Mouse (Mus musculus) neural tube, embryonic 11.5 days (tissue): ENCODE measurements around the gene Prps1l3. TPM values are rescaled to one million over a fixed set of nuclear protein-coding genes. Genes with fewer than 3 reads are reported as not detected.

Experiments
- ATAC-seq: fragments of 200-750 bp; cut with Nextera tagmentation; 2 replicates; pipeline ENCODE4 v1.8.0; 2017; ENCODE audit warnings: moderate number of reproducible peaks, mild to moderate bottlenecking, moderate TSS enrichment, moderate library complexity; ENCODE audit not compliant: insufficient read depth, low FRiP score, low TSS enrichment
- DNase-seq: peaks from one replicate; pipeline ENCODE4 v3.0.0-alpha.2; 2015; ENCODE audit warnings: low spot score
- H3K27ac ChIP-seq: fragments of 300-500 bp; sonication (generic); 2 replicates; pipeline ENCODE4 v1.5.1; 2014; ENCODE audit warnings: low read depth, mild to moderate bottlenecking, low read length
- H3K27me3 ChIP-seq: fragments of 300-500 bp; sonication (generic); 2 replicates; pipeline ENCODE4 v1.6.1; 2014; ENCODE audit warnings: mild to moderate bottlenecking, low read length, mixed read lengths; ENCODE audit not compliant: control insufficient read depth, insufficient read depth
- H3K36me3 ChIP-seq: fragments of 300-500 bp; sonication (generic); 2 replicates; pipeline ENCODE4 v1.6.1; 2014; ENCODE audit warnings: mild to moderate bottlenecking, low read length, moderate library complexity, mixed read lengths; ENCODE audit not compliant: control insufficient read depth, insufficient read depth
- H3K4me1 ChIP-seq: fragments of 300-500 bp; sonication (generic); 2 replicates; pipeline ENCODE4 v1.6.1; 2014; ENCODE audit warnings: low read length, mixed read lengths; ENCODE audit not compliant: control insufficient read depth, insufficient read depth
- H3K4me2 ChIP-seq: fragments of 300-500 bp; sonication (generic); 2 replicates; pipeline ENCODE4 v1.6.1; 2014; ENCODE audit warnings: low read depth, mild to moderate bottlenecking, moderate library complexity
- H3K4me3 ChIP-seq: fragments of 300-500 bp; sonication (generic); 2 replicates; pipeline ENCODE4 v1.5.1; 2014; ENCODE audit warnings: low read depth, low read length
- H3K9ac ChIP-seq: fragments of 300-500 bp; sonication (generic); 2 replicates; pipeline ENCODE4 v1.6.1; 2014; ENCODE audit warnings: mild to moderate bottlenecking, low read length
- H3K9me3 ChIP-seq: fragments of 300-500 bp; sonication (generic); 2 replicates; pipeline ENCODE4 v1.6.1; 2016; ENCODE audit warnings: low read length; ENCODE audit not compliant: control insufficient read depth
- WGBS: fragments of 180-500 bp; shearing (Covaris S2); extraction: QIAGEN DNeasy Blood & Tissue Kit; methylation state at CpG from one replicate; pipeline ENCODE4 v1.1.7; 2014; 5-methylcytosine and 5-hydroxymethylcytosine counted together
- polyA plus RNA-seq: library from polyadenylated mRNA; unstranded; fragments of >200 nt; fragmentation: Nextera tagmentation; extraction: Ambion mirVana; gene quantifications from 2 replicates; pipeline ENCODE4 v1.2.1, GENCODE M21; 2014

The Prps1l3 gene
- 64.1 and 67.1 TPM in 2 replicates for polyA plus RNA-seq

DNA sequence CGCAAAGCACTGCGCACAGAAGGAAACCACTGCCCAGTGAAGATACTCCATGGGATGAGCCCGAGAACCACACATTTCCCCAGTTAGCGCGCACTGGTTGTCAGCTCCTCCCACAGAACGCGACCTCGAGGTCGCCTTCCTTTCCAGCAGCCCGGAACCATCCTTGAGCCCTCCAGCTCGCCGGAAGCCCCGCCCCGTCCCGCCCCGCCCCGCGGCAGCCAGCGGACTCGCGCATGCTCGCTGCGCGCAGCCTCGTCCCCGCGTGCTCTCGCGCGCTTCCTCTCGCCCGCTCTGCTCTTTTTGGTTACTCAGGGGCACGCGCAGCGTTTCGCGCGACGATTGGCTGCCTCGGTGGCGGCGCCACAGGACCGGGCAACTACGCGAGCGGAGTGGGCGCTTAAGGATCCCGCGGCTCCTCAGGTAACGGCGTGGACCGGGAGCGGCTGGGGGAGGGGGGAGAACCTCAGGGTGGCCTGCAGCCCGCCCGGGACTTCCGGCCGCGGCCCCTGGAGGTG, at the start of gene Prps1l3, which contains the start of gene Mipol1:
Gene Prps1l3, plus strand, starts transcription at position 221 of the 515 bp plus-strand sequence.
Gene Mipol1, plus strand, starts transcription at position 236 of the 515 bp plus-strand sequence.
- WGBS: 1% methylated on average over 50 of the region's 58 CpGs
- Histone ChIP-seq H3K4me2 (peak within 1 kb of the TSS; percentile 63), H3K4me1 (peaks cover 5% of the 10 kb centered on the region; the same call in 1 of the 2 replicates), H3K27me3 (no peaks in the 10 kb centered on the region), H3K9ac (peak within 1 kb of the TSS; percentile 91), H3K9me3 (no peaks in the 10 kb centered on the region), H3K27ac (peak within 1 kb of the TSS; percentile 76), H3K4me3 (peak within 1 kb of the TSS; percentile 76), H3K36me3 (no peaks in the 10 kb centered on the region)
- ATAC-seq (peak; percentile 95), DNase-seq (peak; percentile 97)

DNA sequence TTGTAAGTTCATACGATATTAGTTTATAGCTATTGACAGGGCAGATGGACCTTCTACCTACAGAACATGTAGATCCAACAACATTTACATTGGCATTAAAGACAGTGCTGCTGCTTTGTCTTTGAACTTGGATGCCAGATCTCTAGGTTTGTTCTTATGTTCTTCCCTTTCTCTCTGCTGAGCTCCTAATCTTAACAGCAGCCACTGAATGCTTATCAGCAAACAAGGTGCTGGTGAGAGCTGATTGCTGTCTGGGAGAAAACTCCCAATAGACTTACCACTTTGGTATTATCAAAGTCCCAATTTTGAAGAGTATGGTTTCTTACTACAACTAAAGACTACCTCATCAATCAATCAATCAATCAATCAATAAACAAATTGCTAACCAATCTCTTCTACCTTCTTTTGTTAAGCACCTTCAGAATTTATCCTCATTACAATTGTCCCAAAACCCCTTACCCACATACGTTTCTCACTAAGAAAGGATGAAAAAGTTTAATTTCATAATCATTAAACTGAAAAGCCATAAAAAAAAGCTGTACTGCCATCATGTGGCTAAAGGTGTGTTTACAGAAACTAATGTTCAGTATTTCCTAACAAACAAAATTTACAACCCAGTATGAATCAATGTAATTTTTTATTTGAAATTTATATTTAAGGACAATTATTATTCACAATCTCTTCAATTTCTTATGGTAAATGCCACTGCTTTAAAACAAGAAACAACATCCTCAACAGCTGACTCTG, 45.6 kb upstream of the Prps1l3 start:
- no peaks in the 10 kb centered on the region for H3K9me3 ChIP-seq
- DNase-seq: no peak
- no peak overlapping the region for H3K27ac ChIP-seq
- no peaks in the 10 kb centered on the region for H3K27me3 ChIP-seq
- H3K9ac ChIP-seq: no peak overlapping the region
- H3K4me2 ChIP-seq: no peak overlapping the region
- WGBS: 68% methylated on average over 2 of the region's 2 CpGs
- no peaks in the 10 kb centered on the region for H3K36me3 ChIP-seq
- ATAC-seq: no peak
- peaks cover 3% of the 10 kb centered on the region; the same call in 1 of the 2 replicates for H3K4me1 ChIP-seq
- no peak overlapping the region for H3K4me3 ChIP-seq

DNA sequence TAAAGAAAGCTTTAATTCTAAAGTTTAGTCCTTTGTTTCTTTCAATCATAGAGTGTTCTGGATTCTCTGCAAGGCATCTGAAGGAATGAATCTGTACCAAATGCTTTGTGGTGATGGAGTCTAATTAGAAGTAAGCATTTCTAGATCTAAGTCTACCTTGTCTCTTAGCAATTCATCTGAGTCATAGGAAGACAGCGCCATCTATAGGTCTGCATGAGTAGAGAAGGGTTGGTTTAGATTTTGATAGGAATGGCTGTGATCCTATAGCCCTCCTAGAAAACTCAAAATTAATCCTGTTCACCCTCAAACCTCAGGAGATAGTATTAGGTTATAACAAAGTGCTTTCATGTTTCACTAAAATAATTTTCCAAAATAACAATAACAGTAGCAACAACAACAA, 44.7 kb upstream of the Prps1l3 start:
- no peak for DNase-seq
- H3K27me3 ChIP-seq: no peaks in the 10 kb centered on the region
- WGBS: 0% methylated on average over 1 of the region's 1 CpGs
- no peaks in the 10 kb centered on the region for H3K4me1 ChIP-seq
- no peak overlapping the region for H3K4me3 ChIP-seq
- ATAC-seq: no peak
- no peak overlapping the region for H3K9ac ChIP-seq
- H3K27ac ChIP-seq: no peak overlapping the region
- H3K36me3 ChIP-seq: no peaks in the 10 kb centered on the region
- H3K9me3 ChIP-seq: no peaks in the 10 kb centered on the region
- no peak overlapping the region for H3K4me2 ChIP-seq

- ATAC-seq (no peak), DNase-seq (no peak)
- Histone ChIP-seq H3K4me1 (no peaks in the 10 kb centered on the region), H3K4me3 (no peak overlapping the region), H3K36me3 (no peaks in the 10 kb centered on the region), H3K9me3 (no peaks in the 10 kb centered on the region), H3K27ac (no peak overlapping the region), H3K27me3 (no peaks in the 10 kb centered on the region), H3K4me2 (no peak overlapping the region), H3K9ac (no peak overlapping the region)
- 77% methylated on average over 2 of the region's 2 CpGs for WGBS
Observed at GRCm38 (mm10) chr12:57186126-57186525, 44.1 kb upstream of the Prps1l3 start.

DNA sequence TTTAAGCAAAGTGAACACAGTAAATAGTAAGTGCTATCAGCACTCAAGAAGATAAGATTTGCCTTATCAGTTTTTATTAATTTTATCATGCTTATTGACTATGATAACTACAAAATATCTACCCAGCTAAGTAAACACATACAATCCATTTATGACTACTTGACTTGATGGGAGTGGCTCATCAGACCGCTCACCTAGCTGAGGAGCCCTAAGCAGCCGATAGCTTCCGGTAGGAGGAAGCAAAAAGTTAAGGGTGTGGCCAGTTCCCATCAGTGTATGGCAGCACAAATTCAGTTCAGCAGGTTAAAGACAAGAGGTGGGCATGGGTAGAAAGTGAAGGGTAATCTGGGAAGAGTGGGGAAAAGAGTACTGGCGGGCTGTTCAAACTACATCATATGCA, 43.2 kb upstream of the Prps1l3 start:
- no peak overlapping the region for H3K4me2 ChIP-seq
- no peak overlapping the region for H3K9ac ChIP-seq
- no peaks in the 10 kb centered on the region for H3K27me3 ChIP-seq
- no peaks in the 10 kb centered on the region for H3K4me1 ChIP-seq
- H3K36me3 ChIP-seq: no peaks in the 10 kb centered on the region
- no peak overlapping the region for H3K27ac ChIP-seq
- H3K4me3 ChIP-seq: no peak overlapping the region
- WGBS: 86% methylated on average over 4 of the region's 4 CpGs
- DNase-seq (no peak), ATAC-seq (no peak)
- no peaks in the 10 kb centered on the region for H3K9me3 ChIP-seq

GRCm38 (mm10) chr12:57194609-57195008, 35.6 kb upstream of the Prps1l3 start:
- peak; percentile 18 for DNase-seq
- WGBS: 41% methylated on average over 3 of the region's 3 CpGs
- H3K4me1 ChIP-seq: no peaks in the 10 kb centered on the region
- H3K9ac ChIP-seq: no peak overlapping the region
- no peaks in the 10 kb centered on the region for H3K9me3 ChIP-seq
- no peaks in the 10 kb centered on the region for H3K36me3 ChIP-seq
- no peak overlapping the region for H3K27ac ChIP-seq
- no peak for ATAC-seq
- no peak overlapping the region for H3K4me2 ChIP-seq
- H3K27me3 ChIP-seq: no peaks in the 10 kb centered on the region
- H3K4me3 ChIP-seq: no peak overlapping the region

DNA sequence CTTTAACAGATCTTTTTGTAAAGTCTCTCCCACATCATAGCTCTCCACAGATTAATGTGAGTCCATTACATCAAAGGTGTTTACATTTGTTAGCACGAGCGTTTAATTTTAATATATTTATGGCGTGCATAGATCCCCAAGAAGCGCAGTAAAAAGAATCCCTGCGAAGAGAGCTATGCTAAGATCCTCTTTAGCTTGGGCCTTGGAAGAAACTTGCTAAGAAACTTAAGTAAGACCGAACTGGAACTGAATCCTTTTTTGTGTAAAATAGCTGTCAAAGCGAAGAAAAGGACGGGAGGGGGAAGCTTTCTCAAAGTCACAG, 34.0 kb upstream of the Prps1l3 start:
- no peaks in the 10 kb centered on the region for H3K27me3 ChIP-seq
- no peaks in the 10 kb centered on the region for H3K9me3 ChIP-seq
- H3K27ac ChIP-seq: no peak overlapping the region
- ATAC-seq (no peak), DNase-seq (no peak)
- H3K4me1 ChIP-seq: no peaks in the 10 kb centered on the region
- H3K4me2 ChIP-seq: peak overlapping the region; percentile 75
- H3K4me3 ChIP-seq: peak overlapping the region; percentile 51
- WGBS: 7% methylated on average over 8 of the region's 8 CpGs
- no peaks in the 10 kb centered on the region for H3K36me3 ChIP-seq
- peak overlapping the region; percentile 50 for H3K9ac ChIP-seq

DNA sequence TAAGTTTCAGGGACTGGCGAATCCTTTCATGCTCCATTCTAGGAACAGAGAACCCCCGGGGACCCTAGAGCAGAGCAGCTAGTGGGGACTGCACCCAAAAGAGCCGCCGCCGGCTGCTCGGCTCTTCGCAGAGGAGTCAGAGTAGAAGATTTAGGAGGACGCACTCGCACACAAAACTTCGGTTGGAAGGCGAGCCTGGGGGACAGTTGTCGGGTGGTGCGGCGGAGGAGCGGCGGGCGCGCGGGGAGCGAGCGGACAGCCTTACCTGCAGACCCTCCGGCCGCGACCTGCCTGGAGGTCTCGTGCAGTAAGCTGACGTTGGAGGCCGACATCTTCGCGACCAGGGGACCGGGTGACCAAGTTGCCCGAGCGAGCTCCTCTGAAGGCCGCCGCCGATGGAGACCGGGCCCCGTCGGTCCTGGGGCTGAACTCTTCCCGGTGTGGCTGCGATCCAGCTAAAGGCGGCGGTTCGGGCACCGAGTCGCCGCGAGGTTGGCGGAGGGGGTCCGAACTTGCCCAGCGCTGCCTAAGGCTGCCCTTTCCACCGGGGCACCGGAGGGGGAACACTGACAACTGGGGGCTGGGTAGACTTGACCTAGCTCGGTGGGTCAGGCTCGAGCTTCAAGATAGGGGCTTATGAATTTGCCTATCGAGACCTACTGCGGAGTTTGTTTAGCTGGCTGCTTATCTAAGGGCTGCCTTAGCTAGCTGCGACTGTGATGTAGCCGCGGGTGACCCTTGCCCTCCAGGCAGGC, 33.4 kb upstream of the Prps1l3 start:
- WGBS: under 1% methylated on average over 59 of the region's 59 CpGs
- DNase-seq: peak; percentile 55
- Histone ChIP-seq H3K9ac (peak overlapping the region; percentile 50), H3K36me3 (no peaks in the 10 kb centered on the region), H3K9me3 (no peaks in the 10 kb centered on the region), H3K4me2 (peak overlapping the region; percentile 75), H3K4me1 (no peaks in the 10 kb centered on the region), H3K4me3 (peak overlapping the region; percentile 51), H3K27me3 (no peaks in the 10 kb centered on the region), H3K27ac (no peak overlapping the region)
- peak; percentile 49 for ATAC-seq
